Mouse (Mus musculus): ENCODE measurements around the gene Ube2cbp.

- TF ChIP-seq CTCF (IDR thresholded peaks at IDR 0.05) (no peak), EP300 (IDR thresholded peaks at IDR 0.05) (no peak)
These were observed 76.2 kb downstream of the Ube2cbp start for GRCm38 (mm10) chr9:86388538-86388937.
